8 mouse cellular contexts compared by ENCODE assay signal in the genomic region with DNA sequence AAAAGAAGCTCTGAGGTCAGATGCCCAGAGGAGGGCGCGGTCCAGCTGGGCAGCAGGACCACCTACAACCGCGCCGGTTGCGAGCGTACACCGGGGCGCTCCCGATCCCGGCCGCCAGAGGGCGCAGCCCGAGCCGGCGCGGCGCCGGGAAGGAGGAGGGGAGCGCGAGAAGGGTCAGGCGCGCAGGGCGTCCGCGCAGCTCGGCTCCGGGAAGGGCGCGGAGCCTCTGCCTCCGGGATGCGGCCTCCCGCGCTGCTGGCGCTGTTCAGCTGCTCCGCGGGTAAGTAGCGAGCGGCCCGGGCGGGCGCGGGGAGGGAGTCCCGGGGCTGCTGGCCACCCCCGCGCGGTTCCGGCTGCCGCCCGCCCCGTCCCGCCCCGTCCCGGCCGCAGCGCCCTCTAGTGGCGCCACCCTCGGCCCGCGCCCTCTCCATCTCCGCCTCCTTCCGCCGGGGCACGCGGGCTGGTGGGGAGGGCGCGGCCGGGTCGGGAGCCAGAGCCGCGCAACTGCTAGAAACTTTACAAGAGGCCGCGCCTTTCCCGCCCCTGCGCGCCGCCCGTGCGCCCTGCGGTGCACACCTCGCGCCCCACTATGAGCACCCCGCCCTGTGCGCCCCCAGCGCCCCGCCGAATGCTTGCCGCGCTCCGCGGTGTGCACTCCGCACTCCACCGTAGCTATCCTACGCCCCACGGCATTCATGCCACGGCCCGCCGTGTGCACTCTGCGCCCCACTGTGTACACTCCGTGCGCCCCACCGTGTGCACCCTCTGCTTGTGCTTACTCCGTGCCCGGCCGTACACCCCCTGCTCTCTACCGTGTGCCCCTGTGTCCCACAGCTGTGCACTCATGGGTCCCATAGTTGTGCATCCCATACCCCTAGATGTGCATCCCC. TPM values are rescaled to one million over a fixed set of nuclear protein-coding genes. Genes with fewer than 3 reads are reported as not detected.
A peak's percentile ranks its signal among the peaks of the same experiment; 100 is the strongest.
DNase-seq lines count a peak whose midpoint lies in the region; ATAC-seq and TF ChIP-seq lines count a peak whose summit lies in the region.

Gene B3glct (plus strand): TSS at position 131 of the 890 bp plus-strand sequence.

- H3K4me3 ChIP-seq in ES-E14 (ENCODE audit: insufficient read depth in 1 of 2, low read depth in 1 of 2, low read length in 2 of 2, poor library complexity in 1 of 2, severe bottlenecking in 1 of 2): peak within 1 kb of the TSS; percentile 86 to 98
- H3K4me3 ChIP-seq in cerebellum, adult 2 months (replicated peaks; ENCODE audit: insufficient read depth, low read depth, low read length): peak within 1 kb of the TSS; percentile 70
- H3K4me3 ChIP-seq in forebrain, postnatal 0 days (ENCODE audit: low read depth, low read length): peak within 1 kb of the TSS; percentile 79
- H3K4me3 ChIP-seq in layer of hippocampus, adult 2 months: peak within 1 kb of the TSS; percentile 81
- H3K4me3 ChIP-seq in lung, embryonic 14.5 days (ENCODE audit: low read depth, low read length): peak within 1 kb of the TSS; percentile 75

- H3K4me2 ChIP-seq in forebrain, postnatal 0 days (ENCODE audit: low read depth): peak within 1 kb of the TSS; percentile 93
- H3K4me2 ChIP-seq in lung, embryonic 14.5 days: peak within 1 kb of the TSS; percentile 98

- DNase-seq in ES-E14 (ENCODE audit: low read depth, low spot score): peak; percentile 56
- DNase-seq in cerebellum, adult 2 months: peak; percentile 73 to 86
- DNase-seq in forebrain, postnatal 0 days: peak; percentile 86
- peak; percentile 93 to 94 for DNase-seq in heart, postnatal 36 days
- peak; percentile 56 to 83 for DNase-seq in layer of hippocampus, adult 2 months (ENCODE audit: low spot score in 2 of 2)
- DNase-seq in lung, embryonic 14.5 days: peak; percentile 89
- DNase-seq in thymus, adult 18-20 months: peak; percentile 61 to 70

- no peaks in the 10 kb centered on the region for H3K27me3 ChIP-seq in cerebellum, adult 2 months (ENCODE audit: control insufficient read depth, insufficient read depth, low read length)
- H3K27me3 ChIP-seq in forebrain, postnatal 0 days (ENCODE audit: insufficient read depth, low read length): no peaks in the 10 kb centered on the region
- H3K27me3 ChIP-seq in lung, embryonic 14.5 days (ENCODE audit: insufficient read depth, low read length): no peaks in the 10 kb centered on the region

- WGBS in cerebellum, adult 2 months: under 1% methylated on average over 96 of the region's 106 CpGs
- under 1% methylated on average over 74 of the region's 106 CpGs for WGBS in forebrain, postnatal 0 days
- under 1% methylated on average over 102 of the region's 106 CpGs for WGBS in lung, embryonic 14.5 days

- H3K36me3 ChIP-seq in ES-E14 (ENCODE audit: control insufficient read depth, insufficient read depth, low read length, poor library complexity, severe bottlenecking): no peaks in the 10 kb centered on the region
- H3K36me3 ChIP-seq in forebrain, postnatal 0 days (ENCODE audit: insufficient read depth): no peaks in the 10 kb centered on the region
- no peaks in the 10 kb centered on the region for H3K36me3 ChIP-seq in lung, embryonic 14.5 days (ENCODE audit: insufficient read depth)

- peaks cover 6% of the 10 kb centered on the region; the same call in 1 of the 2 replicates for H3K9me3 ChIP-seq in ES-E14 (ENCODE audit: control insufficient read depth, insufficient read depth, low read depth, low read length)
- no peaks in the 10 kb centered on the region for H3K9me3 ChIP-seq in forebrain, postnatal 0 days (ENCODE audit: low read length)
- H3K9me3 ChIP-seq in lung, embryonic 14.5 days (ENCODE audit: low read depth, low read length): no peaks in the 10 kb centered on the region

- TF ChIP-seq POLR2A in cerebellum, adult 2 months (IDR thresholded peaks at IDR 0.05; ENCODE audit: borderline replicate concordance, insufficient read depth, low read length): 0 out of 2 replicates have a peak, but pooled peaks have one; percentile 16

- intact Hi-C loops in heart, postnatal 36 days (cut with DNase I): loop anchor here (5.0 kb wide), 1 partner anchor 41 kb away; the partner anchor contains the start of gene Hsph1

- peak; percentile 92 for ATAC-seq in forebrain, postnatal 0 days
- ATAC-seq in lung, embryonic 14.5 days (ENCODE audit: insufficient read depth): peak; percentile 96
- peak; percentile 60 for ATAC-seq in neutrophil, adult 5-6 weeks (ENCODE audit: extremely low read depth, insufficient number of reproducible peaks, low FRiP score, poor library complexity, severe bottlenecking)

- peak within 1 kb of the TSS; percentile 73 for H3K27ac ChIP-seq in ES-E14 (ENCODE audit: insufficient read depth, low read depth, low read length, poor library complexity, severe bottlenecking)
- peak within 1 kb of the TSS; percentile 60; the same call in 1 of the 2 replicates for H3K27ac ChIP-seq in cerebellum, adult 2 months (ENCODE audit: insufficient read depth, low read length)
- H3K27ac ChIP-seq in forebrain, postnatal 0 days (ENCODE audit: low read depth, low read length): peak within 1 kb of the TSS; percentile 66
- peak within 1 kb of the TSS; percentile 95 for H3K27ac ChIP-seq in layer of hippocampus, adult 2 months
- peak within 1 kb of the TSS; percentile 82 for H3K27ac ChIP-seq in lung, embryonic 14.5 days (ENCODE audit: low read depth)

- peak within 1 kb of the TSS; percentile 89 for H3K9ac ChIP-seq in ES-E14 (ENCODE audit: insufficient read depth, low read depth, low read length, poor library complexity, severe bottlenecking)
- peak within 1 kb of the TSS; percentile 74 for H3K9ac ChIP-seq in forebrain, postnatal 0 days
- H3K9ac ChIP-seq in lung, embryonic 14.5 days: peak within 1 kb of the TSS; percentile 81

- no peaks in the 10 kb centered on the region; a peak in 1 of 4 replicates for H3K4me1 ChIP-seq in ES-E14 (ENCODE audit: control insufficient read depth in 2 of 2, insufficient read depth in 2 of 2, low read length in 2 of 2, poor library complexity in 1 of 2)
- 0 out of 2 replicates have a peak, but pooled peaks cover 3% of the 10 kb centered on the region for H3K4me1 ChIP-seq in cerebellum, adult 2 months (ENCODE audit: control insufficient read depth, insufficient read depth, low read length)
- no peaks in the 10 kb centered on the region for H3K4me1 ChIP-seq in forebrain, postnatal 0 days (ENCODE audit: insufficient read depth)
- no peaks in the 10 kb centered on the region for H3K4me1 ChIP-seq in lung, embryonic 14.5 days (ENCODE audit: insufficient read depth)

- in situ Hi-C loops in ES-E14 (cut with MboI; ENCODE audit: low sequenced_read_pairs in 2 of 2, unreplicated experiment in 2 of 2): no loop called here

- peak; percentile 65; the same call in 1 of the 2 replicates for TF ChIP-seq CTCF in cerebellum, adult 2 months (IDR thresholded peaks at IDR 0.05; ENCODE audit: borderline replicate concordance, insufficient read depth, low read depth, low read length)
- TF ChIP-seq CTCF in forebrain, postnatal 0 days (IDR thresholded peaks at IDR 0.05; ENCODE audit: low read depth): peak; percentile 88
- peak; percentile 88 for TF ChIP-seq CTCF in layer of hippocampus, adult 2 months (conservative IDR thresholded peaks at IDR 0.05)
- peak; percentile 64 for TF ChIP-seq CTCF in lung, embryonic 14.5 days (IDR thresholded peaks at IDR 0.05; ENCODE audit: low read depth)

TF ChIP-seq in ES-E14, 5 proteins besides CTCF, POLR2A, EP300 and RAD21:
- TF ChIP-seq ZC3H11A (IDR thresholded peaks at IDR 0.05; ENCODE audit: borderline replicate concordance, low read depth, low read length): no peak
- TF ChIP-seq MAFK (IDR thresholded peaks at IDR 0.05; ENCODE audit: insufficient read depth, low read depth, low read length): no peak
- no peak for TF ChIP-seq HCFC1 (IDR thresholded peaks at IDR 0.05; ENCODE audit: borderline replicate concordance, insufficient read depth, low read length)
- TF ChIP-seq ZNF384 (IDR thresholded peaks at IDR 0.05; ENCODE audit: low read depth, low read length): no peak
- no peak for TF ChIP-seq CHD2 (IDR thresholded peaks at IDR 0.05; ENCODE audit: low read depth, low read length)
TF ChIP-seq in ES-E14: peak in this region for 0.

RNA-seq across cellular contexts. Expression of gene B3glct, which starts in this region (rescaled TPM):
- 6.0 and 7.2 TPM in 2 replicates for total RNA-seq in ES-E14 (2012; rRNA removed)
- polyA plus RNA-seq in cerebellum, adult 2 months (2012; rRNA removed): 7.8 and 8.3 TPM in 2 replicates
- total RNA-seq in forebrain, postnatal 0 days (2014; rRNA removed): 16.5 and 19.9 TPM in 2 replicates
- polyA plus RNA-seq in forebrain, postnatal 0 days (2015; fragmentation: Nextera tagmentation; extraction: Ambion mirVana): 12.4 and 13.1 TPM in 2 replicates
- 1 to 10 TPM; 5.9 to 6.6 TPM for total RNA-seq in heart, postnatal 36 days (2021)
- 10 to 100 TPM; 10.7 to 11.9 TPM for total RNA-seq in layer of hippocampus, adult 2 months (2021)
- polyA plus RNA-seq in lung, embryonic 14.5 days (2014; fragmentation: Nextera tagmentation; extraction: Ambion mirVana): 19.1 and 19.2 TPM in 2 replicates
- 2.5 and 2.7 TPM in 2 replicates for total RNA-seq in neutrophil, adult 5-6 weeks (2017)

Comparison
In these comparisons a context has a peak if more than half of its experiments do, and no peak if none do; other contexts are left out.
1. Peak in every context shown above with its lines: DNase-seq, ATAC-seq, H3K4me3 ChIP-seq and H3K27ac ChIP-seq.